Mouse (Mus musculus): ENCODE results near the gene Kndc1. TPM values are rescaled to one million over a fixed set of nuclear protein-coding genes. Genes with fewer than 3 reads are reported as not detected.

Kndc1 gene
- not detected in 2 replicates for polyA plus RNA-seq (2012; ENCODE audit: insufficient read depth, insufficient read length, low replicate concordance, missing spikeins)

DNA sequence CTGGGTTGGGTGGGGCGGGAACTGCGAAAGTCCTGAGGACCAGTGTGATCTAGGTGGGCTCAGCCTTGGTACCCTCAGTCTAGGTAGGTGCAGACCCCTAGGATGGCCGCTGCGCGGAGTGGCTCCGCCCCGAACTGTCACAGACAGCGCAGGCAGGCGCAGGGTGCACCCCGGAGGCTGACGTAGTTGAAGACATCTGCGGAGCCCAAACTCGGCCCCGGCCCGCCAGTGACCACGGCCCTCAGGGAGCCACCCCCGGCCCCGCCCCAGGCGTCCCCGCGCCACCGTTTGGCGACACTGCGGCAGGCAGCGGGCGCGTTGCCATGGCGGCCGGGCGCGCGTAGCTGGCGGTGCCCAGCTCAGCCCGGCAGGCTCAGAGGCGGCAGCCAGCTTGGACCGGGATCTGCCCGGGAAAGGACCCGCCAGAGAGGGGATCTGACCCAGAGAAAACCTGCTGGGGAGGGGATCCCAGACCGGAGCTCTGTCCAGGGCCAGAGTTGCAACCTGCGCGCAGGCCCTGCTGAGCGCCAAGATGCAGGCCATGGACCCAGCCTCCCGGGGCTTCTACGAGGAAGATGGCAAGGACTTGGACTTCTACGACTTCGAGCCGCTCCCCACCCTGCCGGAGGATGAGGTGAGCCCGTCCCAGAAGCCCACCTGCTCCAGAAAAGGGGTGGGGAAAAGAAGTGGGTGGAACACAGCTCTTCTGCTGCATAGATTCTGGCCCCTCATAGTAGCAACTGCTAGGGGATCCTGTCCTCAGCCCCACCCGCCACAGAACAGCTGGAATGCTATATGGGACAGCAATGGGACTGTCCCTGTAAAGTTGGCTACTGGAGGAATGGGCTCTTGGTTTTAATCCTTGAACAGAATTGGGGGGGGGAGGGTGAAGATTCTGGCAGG, at the start of gene Kndc1:
Gene Kndc1 (plus strand): TSS at position 42 of the 903 bp plus-strand sequence.
- Histone ChIP-seq H3K4me1 (ENCODE audit: control insufficient read depth, insufficient read depth, low read length) (peaks cover 10% of the 10 kb centered on the region; the same call in 1 of the 2 replicates), H3K4me3 (ENCODE audit: insufficient read depth, low read depth, low read length) (peak within 1 kb of the TSS; percentile 56), H3K27ac (ENCODE audit: insufficient read depth, low read depth, low read length) (no peak within 1 kb of the TSS)
- TF ChIP-seq CTCF (IDR thresholded peaks at IDR 0.05; ENCODE audit: insufficient read depth, low read depth, low read length) (no peak), POLR2A (IDR thresholded peaks at IDR 0.05; ENCODE audit: insufficient read depth, low read depth, low read length) (peak; percentile 16; the same call in 1 of the 2 replicates)
- 1% methylated on average over 50 of the region's 50 CpGs for WGBS

DNA sequence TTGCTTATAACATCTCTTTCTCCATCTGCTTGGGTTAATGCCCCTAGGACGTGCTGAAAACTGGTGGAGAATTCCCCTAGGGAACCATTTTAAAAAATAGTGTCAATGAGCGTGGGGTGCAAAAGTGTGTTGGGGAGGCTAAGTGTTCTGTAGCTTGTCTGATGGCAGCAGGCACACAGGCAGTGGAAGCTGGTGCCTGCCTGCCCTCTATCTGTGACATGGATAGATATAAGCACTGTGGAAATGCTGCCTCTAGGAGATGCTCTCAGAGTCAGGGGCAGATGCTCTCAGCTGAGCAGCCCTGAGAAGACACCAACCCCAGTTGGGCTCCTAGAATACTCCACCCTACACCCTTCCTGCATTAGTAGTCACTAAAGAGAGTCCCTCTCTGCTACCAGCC, 49.4 kb upstream of the Kndc1 start:
- TF ChIP-seq CTCF (IDR thresholded peaks at IDR 0.05; ENCODE audit: insufficient read depth, low read depth, low read length) (no peak), POLR2A (IDR thresholded peaks at IDR 0.05; ENCODE audit: insufficient read depth, low read depth, low read length) (no peak)
- Histone ChIP-seq H3K4me3 (ENCODE audit: insufficient read depth, low read depth, low read length) (no peak overlapping the region), H3K27ac (ENCODE audit: insufficient read depth, low read depth, low read length) (no peak overlapping the region), H3K4me1 (ENCODE audit: control insufficient read depth, insufficient read depth, low read length) (peaks cover 9% of the 10 kb centered on the region; the same call in 1 of the 2 replicates)
- 88% methylated on average over 2 of the region's 2 CpGs for WGBS

DNA sequence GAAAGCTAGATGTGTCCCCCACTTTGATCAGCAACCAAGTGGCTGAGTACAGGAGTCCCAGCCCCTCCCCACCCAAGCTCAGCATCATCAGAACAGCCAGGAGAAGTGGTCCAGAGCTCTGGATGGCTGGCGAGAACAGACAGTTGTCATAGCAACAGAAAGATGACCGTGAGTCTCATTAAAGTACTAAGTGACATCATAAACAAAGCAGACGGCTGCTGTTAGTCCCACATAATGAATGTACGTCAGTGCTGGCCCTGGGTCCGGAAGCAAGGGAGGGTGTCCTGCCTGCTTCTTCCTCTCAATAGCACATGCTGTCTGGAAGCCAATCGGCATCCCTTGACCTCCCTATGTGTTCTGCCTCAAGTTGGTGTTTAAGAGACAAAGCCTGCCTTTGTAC, 44.3 kb upstream of the Kndc1 start:
- 41% methylated on average over 6 of the region's 6 CpGs for WGBS
- Histone ChIP-seq H3K4me3 (ENCODE audit: insufficient read depth, low read depth, low read length) (no peak overlapping the region), H3K4me1 (ENCODE audit: control insufficient read depth, insufficient read depth, low read length) (peaks cover 19% of the 10 kb centered on the region), H3K27ac (ENCODE audit: insufficient read depth, low read depth, low read length) (no peak overlapping the region)
- TF ChIP-seq POLR2A (IDR thresholded peaks at IDR 0.05; ENCODE audit: insufficient read depth, low read depth, low read length) (no peak), CTCF (IDR thresholded peaks at IDR 0.05; ENCODE audit: insufficient read depth, low read depth, low read length) (no peak)

DNA sequence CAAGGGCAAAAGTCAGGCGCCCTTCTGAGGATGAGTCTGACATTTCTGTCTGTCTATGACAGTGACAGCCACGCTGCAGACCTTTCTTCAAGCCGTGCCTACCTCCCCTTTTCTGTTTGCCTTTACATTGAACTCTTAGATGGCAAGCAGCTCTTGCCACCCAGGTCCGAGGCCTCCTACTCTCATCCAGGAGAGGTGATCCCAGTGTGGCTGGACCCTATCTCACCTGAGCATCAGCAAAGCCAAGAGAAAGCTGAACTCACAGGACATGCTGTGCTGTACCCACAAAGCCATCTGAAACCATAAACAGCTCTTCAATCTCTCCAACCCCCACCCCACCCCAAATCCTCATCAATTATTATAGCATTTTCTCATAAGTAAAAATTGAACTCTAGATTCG, 43.8 kb upstream of the Kndc1 start:
- TF ChIP-seq POLR2A (IDR thresholded peaks at IDR 0.05; ENCODE audit: insufficient read depth, low read depth, low read length) (no peak), CTCF (IDR thresholded peaks at IDR 0.05; ENCODE audit: insufficient read depth, low read depth, low read length) (no peak)
- Histone ChIP-seq H3K27ac (ENCODE audit: insufficient read depth, low read depth, low read length) (no peak overlapping the region), H3K4me3 (ENCODE audit: insufficient read depth, low read depth, low read length) (no peak overlapping the region), H3K4me1 (ENCODE audit: control insufficient read depth, insufficient read depth, low read length) (peaks cover 23% of the 10 kb centered on the region)
- WGBS: 73% methylated on average over 5 of the region's 5 CpGs

DNA sequence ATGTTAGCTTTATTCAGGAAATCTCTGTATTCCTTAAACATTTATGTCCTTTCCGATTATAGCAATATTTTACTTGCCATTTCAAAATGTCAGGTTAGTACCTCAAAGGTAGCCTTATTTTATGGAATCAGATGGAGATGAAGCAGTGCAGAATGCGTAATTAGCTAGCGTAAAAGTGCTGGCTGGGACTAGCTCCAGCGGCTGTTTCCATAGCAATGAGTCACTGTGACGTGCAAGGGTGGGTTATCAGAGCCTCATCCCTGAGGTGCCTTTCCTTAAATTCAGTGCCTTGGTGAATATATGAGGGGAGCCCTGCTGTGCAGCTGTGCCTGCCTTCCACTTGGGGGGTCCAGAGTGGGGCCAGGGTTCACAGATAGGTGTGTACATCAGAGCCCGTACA, 43.4 kb upstream of the Kndc1 start:
- Histone ChIP-seq H3K27ac (ENCODE audit: insufficient read depth, low read depth, low read length) (no peak overlapping the region), H3K4me3 (ENCODE audit: insufficient read depth, low read depth, low read length) (no peak overlapping the region), H3K4me1 (ENCODE audit: control insufficient read depth, insufficient read depth, low read length) (peaks cover 24% of the 10 kb centered on the region)
- TF ChIP-seq CTCF (IDR thresholded peaks at IDR 0.05; ENCODE audit: insufficient read depth, low read depth, low read length) (no peak), POLR2A (IDR thresholded peaks at IDR 0.05; ENCODE audit: insufficient read depth, low read depth, low read length) (no peak)
- 32% methylated on average over 6 of the region's 6 CpGs for WGBS

DNA sequence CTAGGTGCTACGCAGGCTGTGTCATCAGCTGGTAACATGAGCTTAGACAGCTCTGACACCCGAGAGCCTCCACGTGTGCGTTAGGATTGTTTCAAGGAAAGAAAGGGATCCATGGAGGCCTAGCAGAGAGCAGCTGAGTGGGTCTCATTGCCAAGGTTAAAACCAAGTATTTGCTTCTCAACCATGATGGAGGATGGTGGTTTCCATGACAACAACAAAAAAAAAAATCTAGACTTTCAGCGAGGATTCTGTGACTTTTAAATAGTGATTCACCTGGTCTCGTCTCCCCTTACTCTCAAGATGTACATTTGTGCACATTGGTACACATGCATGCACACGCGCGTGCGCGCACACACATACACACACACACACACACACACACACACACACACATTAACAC, 39.2 kb upstream of the Kndc1 start:
- no peak overlapping the region for H3K27ac ChIP-seq (ENCODE audit: insufficient read depth, low read depth, low read length)
- H3K4me3 ChIP-seq (ENCODE audit: insufficient read depth, low read depth, low read length): no peak overlapping the region
- peaks cover 19% of the 10 kb centered on the region for H3K4me1 ChIP-seq (ENCODE audit: control insufficient read depth, insufficient read depth, low read length)
- WGBS: 70% methylated on average over 11 of the region's 11 CpGs
- no peak for TF ChIP-seq POLR2A (IDR thresholded peaks at IDR 0.05; ENCODE audit: insufficient read depth, low read depth, low read length)
- TF ChIP-seq CTCF (IDR thresholded peaks at IDR 0.05; ENCODE audit: insufficient read depth, low read depth, low read length): no peak

DNA sequence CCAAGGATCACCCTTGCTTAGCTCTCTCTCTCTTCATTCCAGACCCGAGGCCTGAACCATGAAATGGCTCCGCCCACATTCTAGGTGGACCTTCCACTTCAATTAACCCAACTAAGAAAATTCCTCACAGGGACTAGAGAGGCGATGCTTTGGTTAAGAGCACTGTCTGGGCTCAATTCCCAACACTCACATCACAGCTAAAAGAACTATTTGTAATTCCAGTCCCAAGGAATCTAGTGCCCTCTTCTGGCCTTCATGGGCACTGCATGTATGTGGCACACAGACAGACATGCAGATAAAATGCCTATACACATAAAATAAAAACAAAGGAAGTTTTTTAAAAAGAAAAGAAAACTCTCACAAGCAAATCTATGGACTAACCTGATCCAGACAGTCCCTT, 33.1 kb upstream of the Kndc1 start:
- Histone ChIP-seq H3K4me1 (ENCODE audit: control insufficient read depth, insufficient read depth, low read length) (peaks cover 2% of the 10 kb centered on the region; the same call in 1 of the 2 replicates), H3K27ac (ENCODE audit: insufficient read depth, low read depth, low read length) (no peak overlapping the region), H3K4me3 (ENCODE audit: insufficient read depth, low read depth, low read length) (no peak overlapping the region)
- WGBS: 25% methylated on average over 3 of the region's 3 CpGs
- TF ChIP-seq POLR2A (IDR thresholded peaks at IDR 0.05; ENCODE audit: insufficient read depth, low read depth, low read length) (no peak), CTCF (IDR thresholded peaks at IDR 0.05; ENCODE audit: insufficient read depth, low read depth, low read length) (no peak)

DNA sequence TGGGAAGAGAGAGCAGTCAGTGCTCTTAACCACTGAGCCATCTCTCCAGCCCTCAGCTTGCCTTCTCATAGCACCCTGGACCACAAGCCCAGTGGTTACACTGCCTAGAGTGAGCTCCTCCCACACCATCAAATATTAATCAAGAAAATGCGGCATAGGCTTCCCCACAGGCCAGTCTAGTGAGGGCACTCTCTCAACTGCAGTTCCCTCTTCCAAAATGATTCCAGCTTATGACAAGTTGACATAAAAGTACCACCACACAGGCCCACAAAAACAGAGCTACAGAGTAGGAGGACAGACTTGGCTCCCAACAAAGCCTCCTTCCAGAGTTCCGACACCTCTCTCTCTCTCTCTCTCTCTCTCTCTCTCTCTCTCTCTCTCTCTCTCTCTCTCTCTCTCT, 31.4 kb upstream of the Kndc1 start:
- H3K27ac ChIP-seq (ENCODE audit: insufficient read depth, low read depth, low read length): no peak overlapping the region
- no peak for TF ChIP-seq POLR2A (IDR thresholded peaks at IDR 0.05; ENCODE audit: insufficient read depth, low read depth, low read length)
- TF ChIP-seq CTCF (IDR thresholded peaks at IDR 0.05; ENCODE audit: insufficient read depth, low read depth, low read length): no peak
- 91% methylated on average over 2 of the region's 2 CpGs for WGBS
- no peak overlapping the region for H3K4me3 ChIP-seq (ENCODE audit: insufficient read depth, low read depth, low read length)
- H3K4me1 ChIP-seq (ENCODE audit: control insufficient read depth, insufficient read depth, low read length): no peaks in the 10 kb centered on the region

DNA sequence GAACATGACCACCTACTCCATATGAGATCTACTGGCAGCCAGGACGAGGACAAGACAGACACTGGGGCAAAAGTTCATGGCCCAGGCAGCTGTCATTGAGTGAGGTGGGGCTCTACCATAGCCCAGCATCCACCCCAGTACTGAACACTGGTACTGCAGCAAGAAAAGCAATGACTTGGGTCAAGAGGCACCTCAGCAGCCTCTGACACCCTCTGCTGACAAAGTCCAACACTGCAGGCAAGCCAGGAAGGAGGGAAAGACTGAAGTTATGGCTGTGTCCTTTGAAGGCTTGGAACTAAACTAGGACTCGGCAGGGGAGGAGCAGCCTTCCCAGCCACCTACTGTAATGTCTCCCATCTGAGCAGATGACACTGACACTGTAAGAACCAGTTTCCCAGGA, 30.2 kb upstream of the Kndc1 start:
- H3K4me1 ChIP-seq (ENCODE audit: control insufficient read depth, insufficient read depth, low read length): no peaks in the 10 kb centered on the region
- no peak overlapping the region for H3K27ac ChIP-seq (ENCODE audit: insufficient read depth, low read depth, low read length)
- no peak overlapping the region for H3K4me3 ChIP-seq (ENCODE audit: insufficient read depth, low read depth, low read length)
- 70% methylated on average over 2 of the region's 2 CpGs for WGBS
- TF ChIP-seq POLR2A (IDR thresholded peaks at IDR 0.05; ENCODE audit: insufficient read depth, low read depth, low read length) (no peak), CTCF (IDR thresholded peaks at IDR 0.05; ENCODE audit: insufficient read depth, low read depth, low read length) (no peak)

Measured in olfactory bulb, adult 2 months (tissue).